Mouse (Mus musculus): ENCODE measurements around the gene Laptm4a.

DNA sequence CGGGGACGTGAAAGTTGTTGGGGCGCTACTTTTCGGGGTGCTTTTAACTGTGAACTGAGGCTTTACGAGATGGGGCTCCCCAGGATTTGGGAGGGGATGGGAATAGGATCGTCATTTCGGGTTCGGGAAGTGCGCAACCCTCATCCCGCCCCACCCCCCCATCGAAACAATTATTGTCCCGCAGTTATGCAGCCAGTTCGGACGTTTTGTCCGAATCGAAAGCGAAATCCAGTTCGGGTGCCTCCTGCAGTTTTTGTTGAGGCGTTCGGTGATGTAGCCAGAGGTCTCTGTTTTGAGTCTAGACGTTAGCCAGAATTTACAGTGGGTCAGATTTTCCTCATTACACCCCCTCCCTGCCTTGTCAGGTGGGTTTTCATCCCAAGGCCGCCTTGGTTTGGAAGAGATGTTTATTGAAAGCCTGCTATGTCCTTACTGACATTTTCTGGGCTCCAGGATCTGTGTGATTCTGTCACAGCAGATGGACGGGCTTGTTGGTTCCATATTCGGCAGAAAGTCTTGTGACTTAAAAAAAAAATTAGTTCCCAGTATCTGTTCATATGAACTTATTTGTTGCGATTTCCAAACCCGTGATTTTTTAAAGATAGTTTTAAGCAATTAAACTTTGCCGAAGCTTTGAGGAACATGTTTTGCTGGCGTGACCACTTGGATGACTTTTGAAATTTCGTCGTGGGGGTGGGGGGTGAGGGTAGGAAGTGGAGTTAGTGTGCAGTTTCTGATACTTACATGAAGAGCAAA is 1.1 kb downstream of the Laptm4a start:
- TF ChIP-seq POLR2A (IDR thresholded peaks at IDR 0.05; ENCODE audit: low read depth, low read length) (peak; percentile 35), CTCF (IDR thresholded peaks at IDR 0.05; ENCODE audit: borderline replicate concordance, insufficient read depth, low read length) (no peak)
